Mouse (Mus musculus) lung, postnatal 0 days (tissue): ENCODE measurements around the gene Pth2. TPM values are rescaled to one million over a fixed set of nuclear protein-coding genes. Genes with fewer than 3 reads are reported as not detected.

Source experiments
- ATAC-seq: fragments of 200-750 bp; cut with Nextera tagmentation; 2 replicates; pipeline ENCODE4 v1.8.0; 2017; ENCODE audit warnings: moderate library complexity
- DNase-seq: peaks from one replicate; pipeline ENCODE4 v3.0.0-alpha.2; 2016; ENCODE audit warnings: low spot score
- H3K27ac ChIP-seq: fragments of 300-500 bp; sonication (generic); 2 replicates; pipeline ENCODE4 v1.5.1; 2014; ENCODE audit warnings: antibody characterized with exemption, mild to moderate bottlenecking, low read length, mixed read lengths
- H3K27me3 ChIP-seq: fragments of 300-500 bp; sonication (generic); replicated peaks from 2 replicates; pipeline ENCODE4 v1.6.1; 2014; ENCODE audit warnings: low read length, mixed read lengths; ENCODE audit not compliant: insufficient read depth
- H3K36me3 ChIP-seq: fragments of 300-500 bp; sonication (generic); 2 replicates; pipeline ENCODE4 v1.6.1; 2014; ENCODE audit warnings: low read length, mixed read lengths; ENCODE audit not compliant: insufficient read depth
- H3K4me1 ChIP-seq: fragments of 300-500 bp; sonication (generic); 2 replicates; pipeline ENCODE4 v1.6.1; 2014; ENCODE audit warnings: antibody characterized with exemption, low read depth, low read length, mixed read lengths; ENCODE audit not compliant: insufficient read depth
- H3K4me2 ChIP-seq: fragments of 300-500 bp; sonication (generic); replicated peaks from 2 replicates; pipeline ENCODE4 v1.6.1; 2014; ENCODE audit warnings: low read depth, mild to moderate bottlenecking, low read length, moderate library complexity, mixed read lengths
- H3K4me3 ChIP-seq: fragments of 300-500 bp; sonication (generic); 2 replicates; pipeline ENCODE4 v1.5.1; 2014; ENCODE audit warnings: low read depth, low read length
- H3K9ac ChIP-seq: fragments of 300-500 bp; sonication (generic); replicated peaks from 2 replicates; pipeline ENCODE4 v1.6.1; 2014; ENCODE audit warnings: low read depth, mild to moderate bottlenecking
- H3K9me3 ChIP-seq: fragments of 300-500 bp; sonication (generic); 2 replicates; pipeline ENCODE4 v1.6.1; 2016; ENCODE audit warnings: low read length, mixed read lengths
- CTCF ChIP-seq: IDR thresholded peaks from 2 replicates; pipeline ENCODE4 v1.5.1; 2016; ENCODE audit warnings: antibody characterized with exemption, mild to moderate bottlenecking
- EP300 ChIP-seq: IDR thresholded peaks from 2 replicates; pipeline ENCODE4 v1.6.1; 2016; ENCODE audit warnings: antibody characterized with exemption, mild to moderate bottlenecking, control low read depth
- WGBS: fragments of 180-500 bp; shearing (Covaris S2); extraction: QIAGEN DNeasy Blood & Tissue Kit; methylation state at CpG from one replicate; pipeline ENCODE4 v1.1.7; 2014; 5-methylcytosine and 5-hydroxymethylcytosine counted together
- microRNA-seq: library from miRNA; unstranded; fragments of <30 nt; microRNA quantifications from one replicate; pipeline ENCODE4, GENCODE M21; 2016
- polyA plus RNA-seq: library from polyadenylated mRNA; unstranded; fragments of >200 nt; fragmentation: Nextera tagmentation; extraction: Ambion mirVana; gene quantifications from 2 replicates; pipeline ENCODE4 v1.2.1, GENCODE M21; 2015

Pth2 gene
- polyA plus RNA-seq, 1 experiment from 2014 or later: not detected

DNA sequence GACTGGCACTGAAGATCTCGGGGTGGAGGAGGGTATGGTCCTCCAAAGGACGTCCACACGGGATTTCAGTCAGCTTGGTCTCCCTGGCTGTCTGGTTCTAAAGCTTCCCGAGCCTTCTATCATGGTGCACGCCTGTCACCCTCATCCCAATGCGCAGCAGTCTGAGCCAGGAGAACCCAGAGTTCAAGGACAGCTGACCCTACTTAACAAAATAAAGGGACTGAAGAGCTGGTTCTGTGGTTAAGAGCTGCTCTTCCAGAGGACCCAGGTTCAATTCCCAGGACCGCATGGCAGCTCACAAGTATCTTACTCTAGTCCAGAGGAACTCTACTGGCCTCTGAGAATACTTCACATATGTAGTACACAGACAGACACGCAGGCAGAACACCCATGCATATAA, 48.3 kb downstream of the Pth2 start:
- Histone ChIP-seq H3K36me3 (0 out of 2 replicates have a peak, but pooled peaks cover 12% of the 10 kb centered on the region), H3K4me3 (no peak overlapping the region), H3K4me1 (peaks cover 4% of the 10 kb centered on the region; the same call in 1 of the 2 replicates), H3K9ac (no peak overlapping the region), H3K9me3 (no peaks in the 10 kb centered on the region), H3K27me3 (no peaks in the 10 kb centered on the region), H3K4me2 (no peak overlapping the region), H3K27ac (no peak overlapping the region)
- no peak for ATAC-seq
- 92% methylated on average over 8 of the region's 8 CpGs for WGBS
- DNase-seq: no peak
- TF ChIP-seq CTCF: no peak
- no peak for TF ChIP-seq EP300

GRCm38 (mm10) chr7:45229459-45230203, 48.8 kb downstream of the Pth2 start:
- no peaks in the 10 kb centered on the region for H3K9me3 ChIP-seq

DNA sequence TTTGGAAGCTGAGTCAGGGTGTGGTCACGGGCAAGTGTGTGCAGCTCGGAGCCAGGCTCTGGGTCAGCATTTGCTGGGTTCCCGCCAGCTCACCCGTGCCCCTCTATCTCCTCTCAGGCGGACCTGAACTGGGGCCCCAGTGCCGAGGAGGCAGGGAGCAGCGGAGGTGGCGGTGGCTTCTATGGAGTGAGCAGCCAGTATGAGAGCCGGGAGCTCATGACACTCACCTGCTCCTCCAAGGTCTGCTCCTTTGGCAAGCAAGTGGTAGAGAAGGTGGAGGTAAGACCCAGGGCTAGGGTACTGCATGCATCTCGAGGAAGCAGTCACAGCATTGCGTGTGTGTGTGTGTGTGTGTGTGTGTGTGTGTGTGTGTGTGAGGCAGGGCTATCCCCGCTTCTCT, 50.4 kb downstream of the Pth2 start:
- H3K27ac ChIP-seq: no peak overlapping the region
- no peak for DNase-seq
- no peak for TF ChIP-seq EP300
- no peak for TF ChIP-seq CTCF
- H3K4me3 ChIP-seq: no peak overlapping the region
- no peaks in the 10 kb centered on the region for H3K27me3 ChIP-seq
- no peak for ATAC-seq
- H3K9ac ChIP-seq: no peak overlapping the region
- 0 out of 2 replicates have a peak, but pooled peaks cover 12% of the 10 kb centered on the region for H3K36me3 ChIP-seq
- no peak overlapping the region for H3K4me2 ChIP-seq
- 90% methylated on average over 12 of the region's 12 CpGs for WGBS
- no peaks in the 10 kb centered on the region for H3K9me3 ChIP-seq
- H3K4me1 ChIP-seq: peaks cover 13% of the 10 kb centered on the region; the same call in 1 of the 2 replicates

More at GRCm38 (mm10) chr7:45229459-45230203, 48.8 kb downstream of the Pth2 start:
- no peak for ATAC-seq
- no peaks in the 10 kb centered on the region for H3K27me3 ChIP-seq
- WGBS: 95% methylated on average over 7 of the region's 7 CpGs
- H3K27ac ChIP-seq: no peak overlapping the region
- no peak overlapping the region for H3K4me2 ChIP-seq
- TF ChIP-seq CTCF: no peak
- no peak for TF ChIP-seq EP300
- DNase-seq: no peak
- H3K36me3 ChIP-seq: 0 out of 2 replicates have a peak, but pooled peaks cover 12% of the 10 kb centered on the region
- peaks cover 9% of the 10 kb centered on the region; the same call in 1 of the 2 replicates for H3K4me1 ChIP-seq
- no peak overlapping the region for H3K9ac ChIP-seq
- no peak overlapping the region for H3K4me3 ChIP-seq

Small RNAs within 50 kb of the gene (microRNA-seq; reads per million reads assigned to microRNA genes)
- gene Mir7055: not detected

Other genes with a start within 250 kb of the Pth2 start
- gene Tsks, start 237.8 kb upstream of the Pth2 start, polyA plus RNA-seq: 0.44 and 0.57 TPM in 2 replicates
- 5.4 and 5.6 TPM in 2 replicates for gene Cpt1c, start 206.1 kb upstream of the Pth2 start, polyA plus RNA-seq
- gene Prmt1, start 194.4 kb upstream of the Pth2 start, polyA plus RNA-seq: 146 and 159 TPM in 2 replicates
- 90.4 and 96.5 TPM in 2 replicates for gene Irf3, start 183.3 kb upstream of the Pth2 start, polyA plus RNA-seq
- gene Bcl2l12, start 182.3 kb upstream of the Pth2 start, polyA plus RNA-seq: 29.0 and 33.2 TPM in 2 replicates
- 18.1 and 20.5 TPM in 2 replicates for gene Scaf1, start 164.6 kb upstream of the Pth2 start, polyA plus RNA-seq
- gene Rras, start 163.0 kb upstream of the Pth2 start, polyA plus RNA-seq: 160 TPM in 2 replicates
- 6.4 and 6.7 TPM in 2 replicates for gene Prr12, start 128.1 kb upstream of the Pth2 start, polyA plus RNA-seq
- gene Nosip, start 118.6 kb upstream of the Pth2 start, polyA plus RNA-seq: 54.6 and 62.8 TPM in 2 replicates
- 36.8 and 40.8 TPM in 2 replicates for gene Prrg2, start 118.3 kb upstream of the Pth2 start, polyA plus RNA-seq
- 158 and 162 TPM in 2 replicates for gene Rcn3, start 88.8 kb upstream of the Pth2 start, polyA plus RNA-seq
- 138 and 143 TPM in 2 replicates for gene Fcgrt, start 77.1 kb upstream of the Pth2 start, polyA plus RNA-seq
- gene Rps11, start 56.6 kb upstream of the Pth2 start, polyA plus RNA-seq: 972 and 1,016 TPM in 2 replicates
- gene Rpl13a, start 52.2 kb upstream of the Pth2 start, polyA plus RNA-seq: 1,107 and 1,148 TPM in 2 replicates
- 0.62 and 0.96 TPM in 2 replicates for gene Gm45713, start 44.8 kb upstream of the Pth2 start, polyA plus RNA-seq
- gene Flt3l, start 44.6 kb upstream of the Pth2 start, polyA plus RNA-seq: 5.1 and 6.1 TPM in 2 replicates
- 51.7 and 58.4 TPM in 2 replicates for gene Pih1d1, start 26.7 kb upstream of the Pth2 start, polyA plus RNA-seq
- gene Aldh16a1, start 26.4 kb upstream of the Pth2 start, polyA plus RNA-seq: 26.7 and 26.8 TPM in 2 replicates
- 0.56 and 0.65 TPM in 2 replicates for gene Slc17a7, start 17.0 kb upstream of the Pth2 start, polyA plus RNA-seq
- not detected in 2 replicates for gene Gfy, start 1.4 kb upstream of the Pth2 start, polyA plus RNA-seq
- 2.7 and 3.3 TPM in 2 replicates for gene Ccdc155, start 23.9 kb downstream of the Pth2 start, polyA plus RNA-seq
- gene Dkkl1, start 31.2 kb downstream of the Pth2 start, polyA plus RNA-seq: 0.93 and 1.1 TPM in 2 replicates
- 46.5 and 52.3 TPM in 2 replicates for gene Tead2, start 34.8 kb downstream of the Pth2 start, polyA plus RNA-seq
- gene Cd37, start 58.1 kb downstream of the Pth2 start, polyA plus RNA-seq: 9.1 and 9.8 TPM in 2 replicates
- gene Slc6a16, start 60.1 kb downstream of the Pth2 start, polyA plus RNA-seq: not detected in 2 replicates
- gene Slc6a21, start 96.5 kb downstream of the Pth2 start, polyA plus RNA-seq: not detected in 2 replicates
- gene Trpm4, start 152.8 kb downstream of the Pth2 start, polyA plus RNA-seq: 19.2 and 21.9 TPM in 2 replicates
- 0.50 and 0.54 TPM in 2 replicates for gene Hrc, start 154.3 kb downstream of the Pth2 start, polyA plus RNA-seq
- gene Ppfia3, start 186.0 kb downstream of the Pth2 start, polyA plus RNA-seq: 1.8 and 2.0 TPM in 2 replicates
- gene Lin7b, start 189.6 kb downstream of the Pth2 start, polyA plus RNA-seq: 0.49 TPM in 1 of 2 replicates, not detected in the other
- 85.3 and 104 TPM in 2 replicates for gene Snrnp70, start 214.7 kb downstream of the Pth2 start, polyA plus RNA-seq
- gene Kcna7, start 224.7 kb downstream of the Pth2 start, polyA plus RNA-seq: 0.16 and 0.24 TPM in 2 replicates
- 7.1 and 7.2 TPM in 2 replicates for gene Ntf5, start 232.7 kb downstream of the Pth2 start, polyA plus RNA-seq
- gene Lhb, start 239.8 kb downstream of the Pth2 start, polyA plus RNA-seq: 4.5 and 4.7 TPM in 2 replicates